Mouse (Mus musculus) telencephalon, adult 2 months (tissue): ENCODE measurements at regions not wholly inside any gene's neighbourhood (a gene's known extent, or its start where the extent isn't known, plus 50 kb on each side); places are given as distances from the start of the nearest gene placed in this dataset.

Source experiments
- DNase-seq: peaks from one replicate; pipeline ENCODE4 v3.0.0-alpha.2; 2011; ENCODE audit warnings: low read depth, low spot score

- no peak for DNase-seq
These were observed 384.4 kb downstream of the Rapgef2 start for GRCm38 (mm10) chr3:78901838-78902484.

- DNase-seq, result no peak
These were observed 385.1 kb downstream of the Rapgef2 start for GRCm38 (mm10) chr3:78901016-78901837.

GRCm38 (mm10) chr3:78899446-78900230, 386.7 kb downstream of the Rapgef2 start:
- DNase-seq, result no peak

GRCm38 (mm10) chr3:78889326-78889725, 397.0 kb downstream of the Rapgef2 start:
- no peak for DNase-seq

- no peak for DNase-seq
These were observed 401.6 kb downstream of the Rapgef2 start for GRCm38 (mm10) chr3:78884715-78885114.

- DNase-seq, result no peak
These were observed 402.3 kb downstream of the Rapgef2 start for GRCm38 (mm10) chr3:78884029-78884428.

GRCm38 (mm10) chr3:78880072-78880471, 406.2 kb downstream of the Rapgef2 start:
- DNase-seq, result no peak

- no peak for DNase-seq
These were observed 409.0 kb downstream of the Rapgef2 start for GRCm38 (mm10) chr3:78877323-78877722.

- no peak for DNase-seq
These were observed 419.4 kb downstream of the Rapgef2 start for GRCm38 (mm10) chr3:78866896-78867295.

- DNase-seq, result no peak
These were observed 420.1 kb downstream of the Rapgef2 start for GRCm38 (mm10) chr3:78866083-78866726.

GRCm38 (mm10) chr3:78863005-78863404, 423.3 kb downstream of the Rapgef2 start:
- no peak for DNase-seq

GRCm38 (mm10) chr3:78846617-78847318, 439.5 kb downstream of the Rapgef2 start:
- no peak for DNase-seq

GRCm38 (mm10) chr3:78841173-78841572, 445.1 kb downstream of the Rapgef2 start:
- no peak for DNase-seq

- no peak for DNase-seq
These were observed 449.5 kb downstream of the Rapgef2 start for GRCm38 (mm10) chr3:78836824-78837223.

- no peak for DNase-seq
These were observed 460.8 kb downstream of the Rapgef2 start for GRCm38 (mm10) chr3:78825505-78825904.

- no peak for DNase-seq
These were observed 473.9 kb downstream of the Rapgef2 start for GRCm38 (mm10) chr3:78812425-78812824.

GRCm38 (mm10) chr3:78810431-78811152, 475.7 kb downstream of the Rapgef2 start:
- DNase-seq, result no peak

- DNase-seq, result no peak
These were observed 483.1 kb downstream of the Rapgef2 start for GRCm38 (mm10) chr3:78803176-78803575.

- no peak for DNase-seq
These were observed 490.3 kb downstream of the Rapgef2 start for GRCm38 (mm10) chr3:78795951-78796455.

- DNase-seq, result no peak
These were observed 493.8 kb downstream of the Rapgef2 start for GRCm38 (mm10) chr3:78792440-78793057.
